Mouse (Mus musculus) liver, adult 2 months (tissue): ENCODE data around the gene Pik3ip1.

Source experiments
- CTCF ChIP-seq: fragments of 200-500 bp; IDR thresholded peaks from 2 replicates; pipeline ENCODE4 v1.5.1; 2011; ENCODE audit warnings: low read depth, low read length, control low read depth
- POLR2A ChIP-seq: fragments of 200-500 bp; IDR thresholded peaks from 2 replicates; pipeline ENCODE4 v1.6.1; 2011; ENCODE audit warnings: low read length, control low read depth; ENCODE audit not compliant: insufficient read depth; ENCODE audit errors: extremely low read depth

DNA sequence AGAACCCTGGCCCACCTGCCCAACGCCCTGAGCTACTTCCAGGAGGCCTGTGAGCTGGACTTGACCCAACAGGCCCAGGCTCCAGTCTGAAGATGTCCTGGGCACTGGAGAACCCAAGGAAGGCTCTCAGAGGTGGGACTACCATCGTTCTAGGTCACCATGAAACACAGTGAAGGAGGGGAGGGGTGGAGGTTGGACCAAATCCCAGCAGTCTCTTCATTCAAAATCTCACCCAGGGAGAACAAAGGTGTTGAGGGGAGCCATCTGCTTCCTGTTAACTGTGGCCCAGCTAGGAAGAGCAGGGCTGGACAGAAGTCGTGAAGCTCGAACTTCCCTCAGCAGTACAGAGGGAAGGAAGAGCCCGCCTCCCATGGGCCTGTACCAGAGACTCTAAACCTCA is 59.8 kb downstream of the Pik3ip1 start:
- TF ChIP-seq CTCF (no peak), POLR2A (no peak)
